ENCODE assay signal across 28 mouse cellular contexts in the genomic region with DNA sequence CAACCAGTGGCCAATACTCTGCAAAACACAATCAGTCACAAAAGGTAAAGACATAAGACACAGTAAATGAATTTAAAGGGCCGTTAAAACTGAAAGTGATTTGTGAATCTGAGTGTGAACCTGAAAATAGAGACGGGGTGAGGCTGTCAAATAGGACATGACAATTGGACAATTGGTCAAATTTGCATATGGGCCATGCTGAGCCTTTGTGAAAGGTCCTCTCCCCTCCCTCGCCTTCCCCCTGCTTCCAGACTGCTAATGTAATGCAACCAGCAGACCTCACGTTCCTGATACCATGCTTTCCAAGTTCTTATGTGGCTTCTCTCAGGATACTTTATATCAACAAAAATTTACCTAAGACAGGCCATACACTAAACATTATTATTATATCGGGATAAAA. TPM values are rescaled to one million over a fixed set of nuclear protein-coding genes. Genes with fewer than 3 reads are reported as not detected.
A peak's percentile ranks its signal among the peaks of the same experiment; 100 is the strongest.
DNase-seq lines count a peak whose midpoint lies in the region; ATAC-seq and TF ChIP-seq lines count a peak whose summit lies in the region.
"Had no signal": no experiment of that assay in that cellular context is flagged by ENCODE, and none has a peak within 500 bp of the region (broad histone marks: within the 10 kb centered on the region; RNA-seq: fewer than 3 reads in every experiment).

No protein-coding gene starts in this region.

- H3K9me3 ChIP-seq in hindbrain, embryonic 11.5 days (ENCODE audit: control insufficient read depth, low read length), result no peaks in the 10 kb centered on the region
- H3K9me3 ChIP-seq in hindbrain, embryonic 12.5 days (replicated peaks), result no peaks in the 10 kb centered on the region
- H3K9me3 ChIP-seq in CH12.LX (replicated peaks; ENCODE audit: low read length), result no peaks in the 10 kb centered on the region
- no peaks in the 10 kb centered on the region for H3K9me3 ChIP-seq in ES-E14 (ENCODE audit: control insufficient read depth, insufficient read depth, low read depth, low read length)
- H3K9me3 ChIP-seq in intestine, postnatal 0 days (ENCODE audit: control insufficient read depth), result no peaks in the 10 kb centered on the region
- H3K9me3 ChIP-seq: forebrain, embryonic 12.5 days; hindbrain, embryonic 10.5 days; midbrain, embryonic 15.5 days; stomach, embryonic 15.5 days had no signal

- DNase-seq in hindbrain, embryonic 11.5 days (ENCODE audit: low spot score), result peak; percentile 37
- DNase-seq in CH12.LX (ENCODE audit: extremely low read depth) (peak; percentile 76), ES-E14 (ENCODE audit: low read depth, low spot score) (peak; percentile 8)
- peak; percentile 43 for DNase-seq in retina, embryonic 14.5 days (ENCODE audit: low spot score)
- DNase-seq: adrenal gland, adult 8-10 months; B cell, adult 2 months; cerebellum, adult 8-10 months; cerebellum, postnatal 25 days; gastrocnemius, postnatal 14 days; heart, postnatal 14 days; kidney, adult 9 months; kidney, postnatal 10 days; layer of hippocampus, postnatal 36 days; liver; lung, adult 2 months; lung, postnatal 10 days; right cerebral cortex, postnatal 14 days had no signal

- TF ChIP-seq CTCF in CH12.LX (conservative IDR thresholded peaks at IDR 0.05 in 1 of 2, IDR thresholded peaks at IDR 0.05 in 1 of 2; ENCODE audit: low read depth in 2 of 2, low read length in 2 of 2), result no peak
- no peak for TF ChIP-seq CTCF in intestine, postnatal 0 days (IDR thresholded peaks at IDR 0.05; ENCODE audit: low read depth)

- WGBS in hindbrain, embryonic 11.5 days, result 45% methylated on average over 5 of the region's 5 CpGs
- 41% methylated on average over 5 of the region's 5 CpGs for WGBS in hindbrain, embryonic 12.5 days
- 92% methylated on average over 5 of the region's 5 CpGs for WGBS in intestine, postnatal 0 days

- no peak overlapping the region for H3K4me2 ChIP-seq in hindbrain, embryonic 11.5 days (replicated peaks; ENCODE audit: low read depth, low read length)
- H3K4me2 ChIP-seq in hindbrain, embryonic 12.5 days (replicated peaks), result no peak overlapping the region
- H3K4me2 ChIP-seq in CH12.LX (ENCODE audit: insufficient read depth, low read depth, poor library complexity, severe bottlenecking), result peak overlapping the region; percentile 71
- no peak overlapping the region for H3K4me2 ChIP-seq in intestine, postnatal 0 days (replicated peaks; ENCODE audit: low read depth)
- H3K4me2 ChIP-seq: forebrain, embryonic 12.5 days; midbrain, embryonic 15.5 days; stomach, embryonic 15.5 days had no signal

- H3K4me1 ChIP-seq in hindbrain, embryonic 11.5 days (replicated peaks; ENCODE audit: control insufficient read depth, insufficient read depth, low read length), result no peaks in the 10 kb centered on the region
- H3K4me1 ChIP-seq in hindbrain, embryonic 12.5 days, result no peaks in the 10 kb centered on the region
- H3K4me1 ChIP-seq in CH12.LX (ENCODE audit: control insufficient read depth in 1 of 2, insufficient read depth in 2 of 2) (peaks cover 3 to 39% of the 10 kb centered on the region in 2 experiments), ES-E14 (ENCODE audit: control insufficient read depth in 2 of 2, insufficient read depth in 2 of 2, low read length in 2 of 2, poor library complexity in 1 of 2) (peaks cover 2 to 4% of the 10 kb centered on the region in 2 experiments; a peak in 1 of 4 replicates)
- no peaks in the 10 kb centered on the region for H3K4me1 ChIP-seq in intestine, postnatal 0 days (replicated peaks; ENCODE audit: control insufficient read depth, insufficient read depth, low read length)
- H3K4me1 ChIP-seq: forebrain, embryonic 12.5 days; midbrain, embryonic 15.5 days; stomach, embryonic 15.5 days had no signal

- H3K27ac ChIP-seq in hindbrain, embryonic 11.5 days (ENCODE audit: low read depth, low read length), result no peak overlapping the region
- H3K27ac ChIP-seq in hindbrain, embryonic 12.5 days, result no peak overlapping the region
- H3K27ac ChIP-seq in CH12.LX (ENCODE audit: insufficient read depth, low read depth) (no peak overlapping the region), ES-E14 (ENCODE audit: insufficient read depth, low read depth, low read length, poor library complexity, severe bottlenecking) (no peak overlapping the region)
- no peak overlapping the region for H3K27ac ChIP-seq in intestine, postnatal 0 days (ENCODE audit: low read depth, low read length)
- H3K27ac ChIP-seq: forebrain, embryonic 12.5 days; hindbrain, embryonic 10.5 days; hindbrain, postnatal 0 days; liver, embryonic 14.5 days; midbrain, embryonic 15.5 days; stomach, embryonic 15.5 days had no signal

- no peaks in the 10 kb centered on the region for H3K79me2 ChIP-seq in CH12.LX (replicated peaks; ENCODE audit: control insufficient read depth, extremely low read depth, insufficient read depth, poor library complexity, severe bottlenecking)

- TF ChIP-seq RAD21 in CH12.LX (IDR thresholded peaks at IDR 0.05; ENCODE audit: low read depth, low read length), result no peak

- TF ChIP-seq POLR2A in CH12.LX (IDR thresholded peaks at IDR 0.05; ENCODE audit: low read depth, low read length), result peak; percentile 47

- no peaks in the 10 kb centered on the region for H3K27me3 ChIP-seq in hindbrain, embryonic 11.5 days (ENCODE audit: control insufficient read depth, insufficient read depth, low read length)
- H3K27me3 ChIP-seq in hindbrain, embryonic 12.5 days, result no peaks in the 10 kb centered on the region
- no peaks in the 10 kb centered on the region for H3K27me3 ChIP-seq in CH12.LX (replicated peaks)
- no peaks in the 10 kb centered on the region for H3K27me3 ChIP-seq in intestine, postnatal 0 days (replicated peaks; ENCODE audit: control insufficient read depth, insufficient read depth, low read length)
- H3K27me3 ChIP-seq: forebrain, embryonic 12.5 days; midbrain, embryonic 15.5 days; stomach, embryonic 15.5 days had no signal

- no peaks in the 10 kb centered on the region for H3K36me3 ChIP-seq in hindbrain, embryonic 11.5 days (ENCODE audit: control insufficient read depth, insufficient read depth, low read length)
- 0 out of 2 replicates have a peak, but pooled peaks cover 6% of the 10 kb centered on the region for H3K36me3 ChIP-seq in hindbrain, embryonic 12.5 days
- H3K36me3 ChIP-seq in CH12.LX (replicated peaks in 1 of 2; ENCODE audit: control insufficient read depth in 1 of 2, insufficient read depth in 1 of 2, low read length in 1 of 2) (no peaks in the 10 kb centered on the region), ES-E14 (ENCODE audit: control insufficient read depth, insufficient read depth, low read length, poor library complexity, severe bottlenecking) (peaks cover 3% of the 10 kb centered on the region; the same call in 1 of the 2 replicates)
- peaks cover 6% of the 10 kb centered on the region; the same call in 1 of the 2 replicates for H3K36me3 ChIP-seq in intestine, postnatal 0 days (ENCODE audit: control insufficient read depth, insufficient read depth)
- H3K36me3 ChIP-seq: forebrain, embryonic 12.5 days; midbrain, embryonic 15.5 days had no signal

- peak; percentile 59; the same call in 1 of the 2 replicates for ATAC-seq in hindbrain, embryonic 11.5 days (ENCODE audit: low FRiP score)
- no peak; the same call in 1 of the 2 replicates for ATAC-seq in hindbrain, embryonic 12.5 days (ENCODE audit: low FRiP score)
- no peak for ATAC-seq in intestine, postnatal 0 days
- ATAC-seq in megakaryocyte progenitor cell, adult 5-6 weeks (replicated peaks; ENCODE audit: poor library complexity), result no peak
- ATAC-seq: hindbrain, postnatal 0 days; intestine, embryonic 16.5 days; midbrain, embryonic 15.5 days had no signal

- peak; percentile 54; the same call in 1 of the 2 replicates for TF ChIP-seq EP300 in CH12.LX (IDR thresholded peaks at IDR 0.05; ENCODE audit: low read length)

- no peak overlapping the region for H3K4me3 ChIP-seq in hindbrain, embryonic 11.5 days (ENCODE audit: low read depth, low read length)
- H3K4me3 ChIP-seq in hindbrain, embryonic 12.5 days, result no peak overlapping the region
- H3K4me3 ChIP-seq in CH12.LX (replicated peaks in 1 of 3; ENCODE audit: low read depth in 2 of 3, low read length in 2 of 3, poor library complexity in 1 of 3) (peak overlapping the region in 1 of 3 experiments; percentile 12), ES-E14 (ENCODE audit: insufficient read depth in 1 of 2, low read depth in 1 of 2, low read length in 2 of 2, poor library complexity in 1 of 2, severe bottlenecking in 1 of 2) (no peak overlapping the region)
- no peak overlapping the region for H3K4me3 ChIP-seq in intestine, postnatal 0 days (ENCODE audit: low read depth, low read length)
- H3K4me3 ChIP-seq: erythroblast, embryonic 14.5 days; forebrain, embryonic 12.5 days; hindbrain, embryonic 10.5 days; midbrain, embryonic 15.5 days; stomach, embryonic 15.5 days had no signal

- dilution Hi-C loops in CH12.LX (cut with MboI; ENCODE audit: extremely low pct_ligation_motif_present, extremely low pct_unique_long_range_greater_than_20kb, low sequenced_read_pairs), result no loop called here

- no peak overlapping the region for H3K9ac ChIP-seq in hindbrain, embryonic 11.5 days (ENCODE audit: low read depth, low read length)
- H3K9ac ChIP-seq in hindbrain, embryonic 12.5 days, result no peak overlapping the region
- H3K9ac ChIP-seq in CH12.LX (ENCODE audit: insufficient read depth, low read depth) (no peak overlapping the region; the same call in 1 of the 2 replicates), ES-E14 (ENCODE audit: insufficient read depth, low read depth, low read length, poor library complexity, severe bottlenecking) (no peak overlapping the region)
- no peak overlapping the region for H3K9ac ChIP-seq in intestine, postnatal 0 days (ENCODE audit: low read depth, low read length)
- H3K9ac ChIP-seq: forebrain, embryonic 12.5 days; liver, embryonic 14.5 days; midbrain, embryonic 15.5 days; stomach, embryonic 15.5 days had no signal

- in situ Hi-C loops in CH12.LX (cut with MboI; ENCODE audit: low pct_ligation_motif_present, low pct_unique_long_range_greater_than_20kb, low sequenced_read_pairs) (loop anchor here (25.0 kb wide), 1 partner anchor 94 kb away; no protein-coding TSS in a partner anchor), ES-E14 (cut with MboI; ENCODE audit: low sequenced_read_pairs in 2 of 2, unreplicated experiment in 2 of 2) (no loop called here)

RNA-seq across cellular contexts. Expression of a gene that starts 37.6 kb away (rescaled TPM):
- 78.8 and 94.8 TPM in 2 replicates for polyA plus RNA-seq in hindbrain, embryonic 11.5 days (2014; fragmentation: Nextera tagmentation; extraction: Ambion mirVana)
- 86.8 and 93.6 TPM in 2 replicates for polyA plus RNA-seq in hindbrain, embryonic 12.5 days (2016; fragmentation: Nextera tagmentation; extraction: Ambion mirVana)
- 40.7 and 43.4 TPM in 2 replicates for total RNA-seq in CH12.LX (2012; rRNA removed)
- 72.9 and 79.6 TPM in 2 replicates for total RNA-seq in CH12.LX (2014; rRNA removed)
- 20.9 and 24.8 TPM in 2 replicates for polyA plus RNA-seq in CH12.LX (2012; ENCODE audit: insufficient read length, low read depth)
- total RNA-seq in ES-E14 (2012; rRNA removed), result 18.2 and 21.0 TPM in 2 replicates
- 72.6 and 76.2 TPM in 2 replicates for polyA plus RNA-seq in intestine, postnatal 0 days (2015; fragmentation: Nextera tagmentation; extraction: Ambion mirVana)
- 36.8 and 48.1 TPM in 2 replicates for total RNA-seq in megakaryocyte progenitor cell, adult 5-6 weeks (2015)
- 13.4 and 17.9 TPM in 2 replicates for total RNA-seq in megakaryocyte progenitor cell, adult 5-6 weeks (2017)
- polyA plus RNA-seq: erythroblast, embryonic 14.5 days had no signal

RNA-seq across cellular contexts. Expression of a gene that starts 57.1 kb away (rescaled TPM):
- polyA plus RNA-seq in hindbrain, embryonic 11.5 days (2014; fragmentation: Nextera tagmentation; extraction: Ambion mirVana), result 34.4 and 37.6 TPM in 2 replicates
- polyA plus RNA-seq in hindbrain, embryonic 12.5 days (2016; fragmentation: Nextera tagmentation; extraction: Ambion mirVana), result 46.1 and 47.6 TPM in 2 replicates
- total RNA-seq in CH12.LX (2012; rRNA removed), result 2.0 TPM in 2 replicates
- 1.4 and 1.5 TPM in 2 replicates for total RNA-seq in CH12.LX (2014; rRNA removed)
- polyA plus RNA-seq in CH12.LX (2012; ENCODE audit: insufficient read length, low read depth), result 1.4 and 2.1 TPM in 2 replicates
- total RNA-seq in ES-E14 (2012; rRNA removed), result 13.7 and 15.6 TPM in 2 replicates
- polyA plus RNA-seq in intestine, postnatal 0 days (2015; fragmentation: Nextera tagmentation; extraction: Ambion mirVana), result 20.8 and 25.0 TPM in 2 replicates
- total RNA-seq in megakaryocyte progenitor cell, adult 5-6 weeks (2015), result 1.6 and 4.3 TPM in 2 replicates
- 1.6 and 2.7 TPM in 2 replicates for total RNA-seq in megakaryocyte progenitor cell, adult 5-6 weeks (2017)
- polyA plus RNA-seq: erythroblast, embryonic 14.5 days had no signal

Comparison
In these comparisons a context has a peak if more than half of its experiments do, and no peak if none do; other contexts are left out.
1. DNase-seq: peak in every context shown above with its lines; median percentile 76 in CH12.LX; 43 in retina, embryonic 14.5 days; 37 in hindbrain, embryonic 11.5 days; 8 in ES-E14.